In the genomic region with DNA sequence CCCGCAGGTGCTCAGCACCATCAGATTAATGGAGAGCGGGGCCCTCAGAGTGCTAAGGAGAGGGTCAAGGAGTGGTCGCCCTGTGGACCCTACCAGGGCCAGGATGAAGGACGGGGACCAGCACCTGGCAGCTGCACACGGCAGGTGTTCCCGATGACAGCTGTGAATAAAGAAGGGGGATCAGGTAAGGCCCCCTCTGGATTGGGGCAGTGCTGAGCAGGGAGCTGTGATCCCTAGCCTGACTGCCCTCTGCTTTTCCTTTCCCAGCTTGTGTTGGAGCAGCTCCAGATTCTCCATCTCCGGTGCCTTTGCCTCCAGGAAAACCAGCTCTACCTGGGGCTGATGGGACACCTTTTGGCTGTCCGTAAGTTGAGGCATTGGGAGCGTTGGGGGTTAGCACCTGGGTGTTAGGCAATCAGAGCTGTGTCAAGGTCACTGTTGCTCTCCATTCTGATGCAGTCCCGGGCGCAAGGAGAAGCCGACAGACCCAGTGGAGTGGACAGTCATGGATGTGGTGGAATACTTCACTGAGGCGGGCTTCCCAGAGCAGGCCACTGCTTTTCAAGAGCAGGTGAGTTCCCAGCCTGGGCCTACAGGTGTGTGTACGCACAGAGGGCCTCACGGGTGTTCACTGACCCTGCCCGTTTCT, we compare ENCODE assay signal across 8 mouse cellular contexts. TPM values are rescaled to one million over a fixed set of nuclear protein-coding genes. Genes with fewer than 3 reads are reported as not detected.
A peak's percentile ranks its signal among the peaks of the same experiment; 100 is the strongest.
DNase-seq lines count a peak whose midpoint lies in the region; ATAC-seq and TF ChIP-seq lines count a peak whose summit lies in the region.

No protein-coding gene starts in this region.

- H3K79me2 ChIP-seq in macrophage (ENCODE audit: inconsistent target): peaks cover 23% of the 10 kb centered on the region; the same call in 1 of the 2 replicates

- no peak for TF ChIP-seq POLR2A in bone marrow, adult 2 months (IDR thresholded peaks at IDR 0.05; ENCODE audit: borderline replicate concordance, control insufficient read depth, low read depth, low read length)

- no peak for TF ChIP-seq CTCF in bone marrow, adult 2 months (IDR thresholded peaks at IDR 0.05; ENCODE audit: control insufficient read depth, insufficient read depth, low read length)
- TF ChIP-seq CTCF in heart, postnatal 0 days (IDR thresholded peaks at IDR 0.05; ENCODE audit: low read depth): no peak

- 82% methylated on average over 16 of the region's 16 CpGs for WGBS in bone marrow, adult 2 months
- 64% methylated on average over 16 of the region's 16 CpGs for WGBS in heart, postnatal 0 days
- WGBS in macrophage (ENCODE audit: missing documents): 91% methylated on average over 16 of the region's 16 CpGs

- peak overlapping the region; percentile 71 for H3K4me2 ChIP-seq in heart, postnatal 0 days (ENCODE audit: low read depth, low read length)

- H3K4me1 ChIP-seq in bone marrow, adult 2 months (ENCODE audit: control insufficient read depth, insufficient read depth, low read length): peaks cover 2% of the 10 kb centered on the region; the same call in 1 of the 2 replicates
- H3K4me1 ChIP-seq in heart, postnatal 0 days (ENCODE audit: control insufficient read depth, insufficient read depth): peaks cover 20% of the 10 kb centered on the region; the same call in 1 of the 2 replicates

- H3K27ac ChIP-seq in bone marrow, adult 2 months (ENCODE audit: control insufficient read depth, insufficient read depth, low read depth, low read length, poor library complexity): no peak overlapping the region
- H3K27ac ChIP-seq in heart, postnatal 0 days (ENCODE audit: low read depth): no peak overlapping the region
- no peak overlapping the region for H3K27ac ChIP-seq in macrophage

- H3K27me3 ChIP-seq in heart, postnatal 0 days (ENCODE audit: control insufficient read depth, insufficient read depth, low read length): no peaks in the 10 kb centered on the region

- no peaks in the 10 kb centered on the region for H3K9me3 ChIP-seq in heart, postnatal 0 days (replicated peaks; ENCODE audit: control insufficient read depth, low read length)

- peak overlapping the region; percentile 35; the same call in 1 of the 2 replicates for H3K9ac ChIP-seq in heart, postnatal 0 days (replicated peaks; ENCODE audit: low read depth, low read length)

- DNase-seq in kidney, adult 11 months: peak; percentile 36
- no peak for DNase-seq in kidney, adult 8-10 months
- DNase-seq in heart, postnatal 0 days (ENCODE audit: low spot score): no peak
- no peak for DNase-seq in urinary bladder, postnatal 4 days (ENCODE audit: low spot score in 2 of 2)
- DNase-seq in retina, embryonic 14.5 days (ENCODE audit: low spot score): no peak

- H3K4me3 ChIP-seq in bone marrow, adult 2 months (replicated peaks; ENCODE audit: control insufficient read depth, low read depth, low read length): peak overlapping the region; percentile 67
- peak overlapping the region; percentile 61 for H3K4me3 ChIP-seq in heart, postnatal 0 days (ENCODE audit: low read depth, low read length)
- H3K4me3 ChIP-seq in macrophage (ENCODE audit: inconsistent target): peak overlapping the region; percentile 30; the same call in 1 of the 2 replicates

- no peak for TF ChIP-seq EP300 in heart, postnatal 0 days (IDR thresholded peaks at IDR 0.05; ENCODE audit: low read depth)

- peaks cover 31% of the 10 kb centered on the region for H3K36me3 ChIP-seq in heart, postnatal 0 days (replicated peaks; ENCODE audit: control insufficient read depth, insufficient read depth, low read length)
- no peaks in the 10 kb centered on the region; the same call in 1 of the 2 replicates for H3K36me3 ChIP-seq in macrophage (ENCODE audit: inconsistent target)

- ATAC-seq in heart, postnatal 0 days (ENCODE audit: insufficient read depth, low read depth): no peak
- ATAC-seq in erythroid progenitor cell, adult 5-6 weeks (replicated peaks; ENCODE audit: low FRiP score, poor library complexity, severe bottlenecking): no peak

RNA-seq across cellular contexts. Expression of a gene that starts 1.7 kb away (rescaled TPM):
- 142 and 159 TPM in 2 replicates for polyA plus RNA-seq in bone marrow, adult 2 months (2011; ENCODE audit: insufficient read depth, insufficient read length, low replicate concordance, missing spikeins)
- 46.3 and 52.0 TPM in 2 replicates for total RNA-seq in heart, postnatal 0 days (2014; rRNA removed; ENCODE audit: low replicate concordance)
- 3.6 and 3.7 TPM in 2 replicates for polyA plus RNA-seq in heart, postnatal 0 days (2015; fragmentation: Nextera tagmentation; extraction: Ambion mirVana)
- 100 to 1,000 TPM in 2 of 26 experiments, 10 to 100 TPM in 21, 1 to 10 TPM in 3; 6.4 to 119 (median 41.6) TPM for total RNA-seq in macrophage (2018; cell fraction: chromatin; rRNA removed)
- total RNA-seq in macrophage (2018; cell fraction: cytosol; rRNA removed): 10 to 100 TPM; 10.9 to 33.8 (median 25.4) TPM
- total RNA-seq in macrophage (2018; cell fraction: nucleus; rRNA removed): 10 to 100 TPM; 12.1 to 87.1 (median 40.9) TPM
- 25.5 to 39.0 TPM (median 26.7 TPM) in 3 replicates for polyA plus RNA-seq in macrophage (2018)
- total RNA-seq in erythroid progenitor cell, adult 5-6 weeks (2015; ENCODE audit: low replicate concordance): 114 and 119 TPM in 2 replicates
- total RNA-seq in erythroid progenitor cell, adult 5-6 weeks (2017; ENCODE audit: low replicate concordance): 51.6 and 80.9 TPM in 2 replicates

RNA-seq across cellular contexts. Expression of a gene that starts 2.1 kb away (rescaled TPM):
- polyA plus RNA-seq in bone marrow, adult 2 months (2011; ENCODE audit: insufficient read depth, insufficient read length, low replicate concordance, missing spikeins): 3.0 TPM in 1 of 2 replicates, not detected in the other
- not detected in 2 replicates for total RNA-seq in heart, postnatal 0 days (2014; rRNA removed; ENCODE audit: low replicate concordance)
- 0.96 and 1.3 TPM in 2 replicates for polyA plus RNA-seq in heart, postnatal 0 days (2015; fragmentation: Nextera tagmentation; extraction: Ambion mirVana)
- 1 to 10 TPM in 6 of 26 experiments, under 1 TPM in 2, not detected in 18; 0.68 to 3.9 (median 1.9) TPM for total RNA-seq in macrophage (2018; cell fraction: chromatin; rRNA removed)
- total RNA-seq in macrophage (2018; cell fraction: cytosol; rRNA removed): under 1 TPM in 1 of 26 experiments, not detected in 25; 0.22 TPM
- 1 to 10 TPM in 8 of 26 experiments, under 1 TPM in 2, not detected in 16; 0.68 to 3.8 (median 1.3) TPM for total RNA-seq in macrophage (2018; cell fraction: nucleus; rRNA removed)
- not detected in 3 replicates for polyA plus RNA-seq in macrophage (2018)
- 1.8 and 10.5 TPM in 2 replicates for total RNA-seq in erythroid progenitor cell, adult 5-6 weeks (2015; ENCODE audit: low replicate concordance)
- total RNA-seq in erythroid progenitor cell, adult 5-6 weeks (2017; ENCODE audit: low replicate concordance): 2.6 and 4.7 TPM in 2 replicates

RNA-seq across cellular contexts. Expression of a gene that starts 12.8 kb away (rescaled TPM):
- polyA plus RNA-seq in bone marrow, adult 2 months (2011; ENCODE audit: insufficient read depth, insufficient read length, low replicate concordance, missing spikeins): not detected in 2 replicates
- total RNA-seq in heart, postnatal 0 days (2014; rRNA removed; ENCODE audit: low replicate concordance): 17.8 TPM in 1 of 2 replicates, not detected in the other
- polyA plus RNA-seq in heart, postnatal 0 days (2015; fragmentation: Nextera tagmentation; extraction: Ambion mirVana): 0.48 and 0.88 TPM in 2 replicates
- 1 to 10 TPM in 18 of 26 experiments, under 1 TPM in 2, not detected in 6; 0.49 to 7.5 (median 2.0) TPM for total RNA-seq in macrophage (2018; cell fraction: chromatin; rRNA removed)
- 1 to 10 TPM; 1.4 to 9.1 (median 3.5) TPM for total RNA-seq in macrophage (2018; cell fraction: cytosol; rRNA removed)
- total RNA-seq in macrophage (2018; cell fraction: nucleus; rRNA removed): 1 to 10 TPM in 21 of 26 experiments, under 1 TPM in 3, not detected in 2; 0.72 to 10.0 (median 2.1) TPM
- 1.9 to 5.2 TPM (median 2.9 TPM) in 3 replicates for polyA plus RNA-seq in macrophage (2018)
- total RNA-seq in erythroid progenitor cell, adult 5-6 weeks (2015; ENCODE audit: low replicate concordance): not detected in 2 replicates
- not detected in 2 replicates for total RNA-seq in erythroid progenitor cell, adult 5-6 weeks (2017; ENCODE audit: low replicate concordance)

RNA-seq across cellular contexts. Expression of a gene that starts 22.1 kb away (rescaled TPM):
- 2.7 TPM in 1 of 2 replicates, not detected in the other for polyA plus RNA-seq in bone marrow, adult 2 months (2011; ENCODE audit: insufficient read depth, insufficient read length, low replicate concordance, missing spikeins)
- not detected in 2 replicates for total RNA-seq in heart, postnatal 0 days (2014; rRNA removed; ENCODE audit: low replicate concordance)
- 0.33 and 0.41 TPM in 2 replicates for polyA plus RNA-seq in heart, postnatal 0 days (2015; fragmentation: Nextera tagmentation; extraction: Ambion mirVana)
- total RNA-seq in macrophage (2018; cell fraction: chromatin; rRNA removed): under 1 TPM in 1 of 26 experiments, not detected in 25; 0.35 TPM
- under 1 TPM in 4 of 26 experiments, not detected in 22; 0.05 to 0.97 (median 0.46) TPM for total RNA-seq in macrophage (2018; cell fraction: cytosol; rRNA removed)
- not detected for total RNA-seq in macrophage (2018; cell fraction: nucleus; rRNA removed)
- 0.07 TPM in 1 of 3 replicates, not detected in the others for polyA plus RNA-seq in macrophage (2018)
- not detected in 2 replicates for total RNA-seq in erythroid progenitor cell, adult 5-6 weeks (2015; ENCODE audit: low replicate concordance)
- not detected in 2 replicates for total RNA-seq in erythroid progenitor cell, adult 5-6 weeks (2017; ENCODE audit: low replicate concordance)

RNA-seq across cellular contexts. Expression of a gene that starts 26.4 kb away (rescaled TPM):
- 14.8 and 18.2 TPM in 2 replicates for polyA plus RNA-seq in bone marrow, adult 2 months (2011; ENCODE audit: insufficient read depth, insufficient read length, low replicate concordance, missing spikeins)
- total RNA-seq in heart, postnatal 0 days (2014; rRNA removed; ENCODE audit: low replicate concordance): 246 and 345 TPM in 2 replicates
- 305 and 312 TPM in 2 replicates for polyA plus RNA-seq in heart, postnatal 0 days (2015; fragmentation: Nextera tagmentation; extraction: Ambion mirVana)
- 10 to 100 TPM in 9 of 26 experiments, 1 to 10 TPM in 17; 2.1 to 17.5 (median 6.5) TPM for total RNA-seq in macrophage (2018; cell fraction: chromatin; rRNA removed)
- 10 to 100 TPM; 53.6 to 92.3 (median 75.5) TPM for total RNA-seq in macrophage (2018; cell fraction: cytosol; rRNA removed)
- total RNA-seq in macrophage (2018; cell fraction: nucleus; rRNA removed): 10 to 100 TPM; 11.1 to 45.7 (median 24.4) TPM
- 59.2 to 70.1 TPM (median 67.5 TPM) in 3 replicates for polyA plus RNA-seq in macrophage (2018)
- 11.5 and 13.0 TPM in 2 replicates for total RNA-seq in erythroid progenitor cell, adult 5-6 weeks (2015; ENCODE audit: low replicate concordance)
- 6.7 and 17.2 TPM in 2 replicates for total RNA-seq in erythroid progenitor cell, adult 5-6 weeks (2017; ENCODE audit: low replicate concordance)
